Mouse (Mus musculus): ENCODE measurements around the gene Gm7168.
"Not testable (repeated sequence)": the region's sequence is repeated elsewhere in the genome, so short reads cannot be mapped to it uniquely, and the experiment has no call there.

Gene Gm7168

DNA sequence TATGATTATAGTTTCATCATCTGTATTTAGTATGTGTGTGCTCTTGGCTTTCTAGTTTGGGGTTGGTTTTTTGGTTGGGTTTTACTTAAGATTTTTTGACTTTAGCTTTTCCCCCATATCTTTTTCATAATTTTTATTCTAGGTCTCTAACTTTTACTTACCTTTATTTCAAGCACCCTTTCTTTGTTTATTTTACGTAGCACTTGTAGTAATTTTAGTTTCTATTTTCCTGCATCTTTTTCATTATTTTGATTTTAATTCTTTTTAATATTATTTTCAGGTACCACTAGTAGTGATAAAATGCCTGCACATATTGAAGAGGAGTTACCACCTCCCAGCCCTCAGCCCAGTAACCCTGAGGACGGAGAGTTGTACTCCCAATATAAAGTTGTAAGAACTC, at the start of gene Gm7168:
Gm7168 (plus strand) TSS at position 301 of the 400 bp plus-strand sequence.
- in situ Hi-C loops (cut with MseI, MboI): not testable (repeated sequence)

DNA sequence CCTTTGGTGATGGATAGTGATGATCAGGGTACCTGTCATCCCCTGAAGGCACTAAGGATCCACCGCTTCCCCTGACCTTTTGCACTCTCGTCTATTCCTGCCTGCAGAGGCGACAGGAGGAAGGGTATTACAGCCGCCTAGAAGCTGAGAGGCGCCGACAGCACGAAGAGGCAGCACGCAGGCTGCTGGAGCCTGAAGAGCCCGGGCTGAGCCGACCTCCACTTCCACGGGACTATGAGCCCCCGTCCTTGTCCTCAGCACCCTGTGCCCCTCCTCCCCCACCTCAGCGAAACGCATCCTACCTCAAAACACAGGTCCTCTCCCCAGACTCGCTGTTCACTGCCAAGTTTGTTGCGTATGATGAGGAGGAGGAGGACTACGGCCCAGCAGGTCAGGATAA, 49.3 kb upstream of the Gm7168 start:
- in situ Hi-C loops (cut with MseI, MboI): no loop called here

- in situ Hi-C loops (cut with MseI, MboI): no loop called here
Measured at GRCm38 (mm10) chr17:13899241-13899640, 48.9 kb upstream of the Gm7168 start.

DNA sequence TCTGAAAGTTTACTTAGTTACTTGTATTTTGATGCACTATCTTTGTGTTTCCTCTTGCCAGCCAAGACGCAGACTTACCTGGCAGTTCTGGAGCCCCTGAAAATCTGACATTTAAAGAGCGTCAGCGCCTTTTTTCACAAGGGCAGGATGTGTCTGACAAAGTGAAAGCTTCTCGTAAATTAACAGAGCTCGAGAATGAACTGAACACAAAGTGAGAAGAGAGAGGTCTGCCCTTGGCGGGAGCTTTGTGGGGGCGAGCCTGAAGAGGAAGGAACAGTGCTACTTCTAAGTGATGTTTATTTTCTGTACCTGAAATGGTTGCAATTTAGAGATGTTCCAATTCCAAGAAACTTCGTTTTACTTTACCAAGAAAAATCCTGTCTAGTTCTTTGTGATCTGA, 44.4 kb upstream of the Gm7168 start:
- in situ Hi-C loops (cut with MseI, MboI): loop anchor here in 1 of 2 experiments (25.0 kb wide), 1 partner anchor 891 kb away; the partner anchor contains the start of gene Sod2

- in situ Hi-C loops (cut with MseI, MboI): loop anchor here in 1 of 2 experiments (25.0 kb wide), 1 partner anchor 895 kb away; the partner anchor contains the start of gene Sod2
Measured at GRCm38 (mm10) chr17:13907082-13907481, 41.1 kb upstream of the Gm7168 start.

GRCm38 (mm10) chr17:13907681-13908080, 40.5 kb upstream of the Gm7168 start:
- in situ Hi-C loops (cut with MseI, MboI): loop anchor here in 1 of 2 experiments (25.0 kb wide), 1 partner anchor 895 kb away; the partner anchor contains the start of gene Sod2

DNA sequence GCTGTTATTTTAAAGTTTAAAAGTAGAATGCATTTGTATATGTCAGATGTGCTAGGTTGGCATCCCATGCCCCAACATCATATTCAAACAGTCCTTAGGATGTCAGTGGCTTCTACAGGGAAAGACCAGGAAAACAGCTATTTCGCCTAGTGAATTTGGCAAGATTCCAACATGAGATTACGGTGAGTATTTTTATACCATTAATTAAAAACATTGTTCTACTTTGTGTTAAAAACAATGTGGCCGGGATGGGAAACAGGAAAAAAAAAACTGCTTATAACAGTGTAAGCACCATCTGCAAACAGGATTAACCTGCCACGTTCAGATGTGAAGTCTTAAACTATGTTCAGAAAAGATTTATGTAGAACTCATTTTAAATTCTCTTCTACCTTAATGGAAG, 34.2 kb upstream of the Gm7168 start:
- in situ Hi-C loops (cut with MseI, MboI): loop anchor here in 1 of 2 experiments (25.0 kb wide), 1 partner anchor 902 kb away; the partner anchor contains the start of gene Sod2

- in situ Hi-C loops (cut with MseI, MboI): loop anchor here in 1 of 2 experiments (25.0 kb wide), 1 partner anchor 902 kb away; the partner anchor contains the start of gene Sod2
Measured at GRCm38 (mm10) chr17:13914531-13914930, 33.6 kb upstream of the Gm7168 start.

- in situ Hi-C loops (cut with MseI, MboI): loop anchor here in 1 of 2 experiments (25.0 kb wide), 1 partner anchor 908 kb away; the partner anchor contains the start of gene Sod2
Measured at GRCm38 (mm10) chr17:13920771-13921170, 27.4 kb upstream of the Gm7168 start.

DNA sequence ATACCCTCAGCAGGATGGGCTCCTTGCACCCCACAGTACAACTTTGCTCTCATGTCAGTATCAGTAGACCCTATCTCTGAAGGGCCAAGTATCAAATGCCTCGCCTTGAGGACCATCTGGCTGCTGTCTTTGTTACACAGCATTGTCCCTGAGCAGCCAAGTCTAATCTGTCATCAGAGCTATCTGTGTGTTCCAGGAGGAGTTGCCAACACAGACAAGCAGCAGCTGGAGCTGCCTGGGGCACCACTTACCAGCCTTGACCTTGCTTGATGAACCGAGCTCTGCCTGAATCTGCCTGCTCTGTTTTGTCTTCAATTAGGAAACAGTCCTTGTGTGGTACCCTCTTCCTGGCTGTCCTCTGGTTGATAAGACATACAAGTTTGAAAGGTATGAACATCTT, 24.8 kb upstream of the Gm7168 start:
- in situ Hi-C loops (cut with MseI, MboI): loop anchor here in 1 of 2 experiments (25.0 kb wide), 1 partner anchor 911 kb away; the partner anchor contains the start of gene Sod2

- in situ Hi-C loops (cut with MseI, MboI): loop anchor here in 1 of 2 experiments (25.0 kb wide), 1 partner anchor 912 kb away; the partner anchor contains the start of gene Sod2
Measured at GRCm38 (mm10) chr17:13924588-13924987, 23.6 kb upstream of the Gm7168 start.

DNA sequence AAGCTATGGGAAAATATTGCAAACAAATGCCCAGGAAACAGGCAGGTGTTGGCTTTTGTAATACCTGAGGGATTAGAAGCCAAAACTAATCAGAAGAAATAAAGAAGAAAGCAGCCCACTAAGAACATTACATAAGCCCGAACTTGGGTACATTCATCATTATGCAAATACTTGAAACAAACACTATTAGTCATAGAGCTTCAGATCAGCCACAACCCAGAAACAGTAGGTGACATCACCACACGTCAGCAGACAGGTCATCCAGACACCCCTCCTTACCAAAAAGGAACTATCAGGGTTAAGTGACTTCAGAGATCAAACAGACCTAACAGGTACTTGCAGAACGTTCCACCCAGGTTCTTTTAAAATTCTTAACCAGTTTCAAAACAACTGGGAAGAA, 22.2 kb upstream of the Gm7168 start:
- in situ Hi-C loops (cut with MseI, MboI): no loop called here

DNA sequence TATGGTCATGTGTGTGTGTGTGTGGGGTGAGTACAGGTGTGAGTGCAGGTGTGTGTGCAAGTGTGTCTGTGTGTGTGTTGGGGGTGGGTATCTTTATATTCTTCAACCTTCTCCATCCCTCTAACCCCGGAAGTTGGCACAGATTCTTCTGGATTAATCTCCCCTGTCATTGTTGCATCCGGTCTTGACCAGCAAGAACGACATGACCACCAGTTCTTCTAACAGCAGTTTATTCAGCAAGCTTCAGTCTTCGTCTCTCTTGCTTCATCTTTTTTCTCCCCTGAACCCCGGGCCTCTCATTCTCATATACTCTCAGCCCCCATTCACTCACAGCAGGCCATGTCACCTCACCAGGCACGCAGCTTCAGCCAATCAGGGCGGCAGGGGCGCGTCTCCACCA, 17.8 kb upstream of the Gm7168 start:
- in situ Hi-C loops (cut with MseI, MboI): no loop called here

- in situ Hi-C loops (cut with MseI, MboI): not testable (repeated sequence)
Measured at GRCm38 (mm10) chr17:13935364-13935763, 12.8 kb upstream of the Gm7168 start.

GRCm38 (mm10) chr17:13937787-13938186, 10.4 kb upstream of the Gm7168 start:
- in situ Hi-C loops (cut with MseI, MboI): no loop called here

- in situ Hi-C loops (cut with MseI, MboI): no loop called here
Measured at GRCm38 (mm10) chr17:13938652-13939051, 9.5 kb upstream of the Gm7168 start.

DNA sequence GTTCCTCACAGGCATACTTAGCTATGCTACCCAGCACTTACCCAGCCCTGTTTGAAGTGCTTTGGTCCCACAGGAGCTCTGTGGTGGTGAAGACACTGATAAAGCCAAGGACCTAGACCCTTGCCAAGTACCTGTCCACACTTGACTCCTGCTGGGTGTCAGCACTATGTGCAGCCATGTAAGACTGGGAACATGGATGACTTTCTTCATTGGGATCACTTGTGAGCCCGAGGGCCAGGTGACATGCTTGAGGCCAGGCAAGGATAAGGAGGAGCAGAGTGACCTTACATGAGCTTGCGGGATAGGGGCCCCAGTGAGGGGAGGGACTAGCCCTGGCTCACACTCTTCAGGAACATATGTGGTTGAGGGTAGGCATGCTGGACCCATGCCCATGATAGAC, 8.9 kb upstream of the Gm7168 start:
- in situ Hi-C loops (cut with MseI, MboI): not testable (repeated sequence)

DNA sequence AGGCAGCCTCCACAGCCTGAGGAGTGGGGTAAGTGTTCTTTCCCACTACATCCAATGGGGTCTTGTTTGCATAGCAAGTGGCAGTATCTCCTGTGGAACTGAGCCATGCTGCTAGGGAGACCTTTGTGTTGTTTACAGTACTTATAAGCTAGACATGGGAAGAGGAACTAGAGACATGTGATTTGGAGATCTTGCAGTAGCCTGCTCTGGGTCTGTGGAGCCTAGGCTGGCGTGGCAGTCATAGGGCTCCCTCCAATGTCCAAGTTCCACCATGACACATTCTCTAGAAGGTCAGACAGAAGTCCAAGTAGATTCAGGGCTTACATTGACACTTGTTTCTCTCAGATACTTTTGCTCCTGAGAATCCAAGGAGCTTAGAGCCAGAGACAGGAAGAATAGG, 7.7 kb upstream of the Gm7168 start:
- in situ Hi-C loops (cut with MseI, MboI): no loop called here

DNA sequence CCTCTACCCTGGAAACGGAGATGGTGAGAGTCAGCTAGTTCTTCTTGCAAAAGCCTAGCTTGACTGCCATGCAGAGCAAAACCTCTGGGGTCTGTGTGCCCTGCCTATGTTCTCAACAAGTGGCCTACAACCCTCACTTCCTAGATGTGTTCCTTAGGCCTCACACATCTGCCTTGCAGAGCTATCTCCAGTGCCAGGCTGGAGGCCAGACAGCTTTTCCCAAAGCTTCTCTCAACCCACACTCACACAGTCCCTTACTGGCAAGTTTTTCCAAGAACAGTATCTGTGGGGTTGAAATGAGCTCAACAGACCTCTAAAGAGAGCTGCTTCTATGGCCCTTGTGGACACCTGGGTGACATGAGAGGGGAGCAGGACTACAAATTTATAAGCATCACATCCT, 3.4 kb downstream of the Gm7168 start:
- in situ Hi-C loops (cut with MseI, MboI): not testable (repeated sequence)

DNA sequence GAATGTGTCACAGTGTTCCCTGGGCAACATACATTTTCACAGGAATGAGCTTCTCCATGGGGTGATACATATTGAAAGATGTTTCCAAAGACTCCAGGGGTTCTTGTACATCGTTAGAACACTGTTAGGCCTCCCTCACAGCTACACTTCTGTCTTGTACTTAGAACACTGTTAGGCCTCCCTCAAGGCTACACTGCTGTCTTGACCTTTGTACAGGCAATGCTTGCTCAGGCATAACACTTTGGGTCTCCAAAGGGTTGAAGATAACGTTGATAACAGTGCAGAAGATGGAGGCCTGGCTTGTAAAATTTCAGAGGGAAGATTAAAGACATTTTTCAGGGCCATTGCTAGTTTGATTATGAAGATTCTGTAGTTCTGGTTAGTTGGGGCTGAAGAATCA, 10.0 kb downstream of the Gm7168 start:
- in situ Hi-C loops (cut with MseI, MboI): not testable (repeated sequence)

DNA sequence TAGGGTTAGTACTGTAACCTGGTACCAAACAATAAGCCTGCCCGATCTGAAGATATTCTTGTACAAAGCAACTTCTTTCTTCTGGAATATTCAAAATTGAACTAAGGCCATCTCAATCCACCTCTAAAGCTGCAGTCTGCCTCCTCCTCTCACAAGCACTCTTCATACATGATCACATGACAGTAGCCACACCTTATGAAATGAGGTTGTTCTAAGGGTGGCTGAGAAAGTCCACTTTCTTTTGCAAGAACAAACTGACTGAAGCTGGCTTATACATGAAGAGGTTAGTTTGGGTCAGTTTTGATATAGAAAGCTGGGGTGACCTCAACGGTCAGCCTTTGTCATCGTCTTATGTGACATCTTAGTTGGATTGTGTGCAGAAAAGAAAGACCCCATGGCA, 14.1 kb downstream of the Gm7168 start:
- in situ Hi-C loops (cut with MseI, MboI): not testable (repeated sequence)

DNA sequence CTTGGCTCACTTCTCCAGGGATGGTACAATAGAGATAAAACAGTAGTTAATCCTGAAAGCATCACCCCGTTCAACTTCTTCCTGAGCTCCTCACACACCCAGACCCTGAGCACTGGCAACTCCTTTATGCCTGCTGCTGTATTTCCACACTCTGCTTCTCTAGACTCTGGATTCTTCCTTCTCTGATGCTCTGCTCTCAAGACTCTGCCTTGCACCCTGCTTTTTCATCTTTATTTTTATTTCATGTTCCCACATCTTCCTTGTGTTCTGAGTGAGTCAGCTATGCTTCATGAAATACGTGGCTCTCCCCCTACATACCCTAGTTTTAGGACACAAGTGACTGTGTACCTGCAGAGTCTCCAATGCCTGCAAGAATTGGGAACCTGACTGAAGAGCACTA, 16.9 kb downstream of the Gm7168 start:
- in situ Hi-C loops (cut with MseI, MboI): not testable (repeated sequence)

DNA sequence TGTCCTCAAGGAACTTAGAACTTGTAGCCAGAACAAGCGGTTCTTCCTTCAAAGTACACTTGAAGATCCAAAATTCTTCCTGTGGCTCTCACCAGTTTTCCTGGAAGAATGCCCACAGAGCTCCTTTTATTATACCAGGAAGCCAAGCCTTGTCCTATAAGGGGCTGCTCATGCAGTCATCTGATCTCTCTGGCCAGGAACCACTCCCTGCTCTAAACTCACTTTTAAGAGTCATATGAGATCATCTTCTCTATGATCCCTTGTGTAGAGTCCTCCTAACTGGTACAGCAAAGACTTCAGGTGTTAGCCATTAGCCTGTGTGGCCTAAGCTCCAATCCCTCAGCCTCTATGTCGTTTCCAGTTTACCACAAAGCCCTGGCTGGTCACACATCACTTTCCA, 21.7 kb downstream of the Gm7168 start:
- in situ Hi-C loops (cut with MseI, MboI): not testable (repeated sequence)

GRCm38 (mm10) chr17:13970796-13971195, 22.6 kb downstream of the Gm7168 start:
- in situ Hi-C loops (cut with MseI, MboI): not testable (repeated sequence)
